Mouse (Mus musculus) C2C12 (cell line): ENCODE data around the gene Olfr884. TPM values are rescaled to one million over a fixed set of nuclear protein-coding genes. Genes with fewer than 3 reads are reported as not detected.

ENCODE experiments used
- H3K27me3 ChIP-seq: one replicate; pipeline ENCODE4 v1.6.1; 2011; ENCODE audit not compliant: control insufficient read depth, insufficient read depth, insufficient read length
- H3K36me3 ChIP-seq: one replicate; pipeline ENCODE4 v1.6.1; 2011; ENCODE audit not compliant: control insufficient read depth, insufficient read depth
- H3K4me3 ChIP-seq: one replicate; pipeline ENCODE4 v1.5.1; 2011; ENCODE audit warnings: mild to moderate bottlenecking, control low read depth; ENCODE audit not compliant: poor library complexity, insufficient read depth, severe bottlenecking
- H3K79me2 ChIP-seq: one replicate; pipeline ENCODE4 v1.6.1; 2011; ENCODE audit not compliant: control insufficient read depth, insufficient read depth
- H3K79me3 ChIP-seq: one replicate; pipeline ENCODE4 v1.6.1; 2011; ENCODE audit warnings: low read depth, control low read depth
- H3ac ChIP-seq: one replicate; pipeline ENCODE3; 2011; ENCODE audit warnings: low read depth; ENCODE audit not compliant: control insufficient read depth, insufficient read length
- CEBPB ChIP-seq: IDR thresholded peaks from one replicate; pipeline ENCODE4 v1.6.1; 2011; ENCODE audit warnings: low read depth, mild to moderate bottlenecking, control low read depth, moderate library complexity
- CTCF ChIP-seq: IDR thresholded peaks from one replicate; pipeline ENCODE4 v1.5.1; 2011; ENCODE audit not compliant: control insufficient read depth, insufficient read depth, insufficient read length
- FOSL1 ChIP-seq: IDR thresholded peaks from one replicate; pipeline ENCODE4 v1.8.0; 2011; ENCODE audit warnings: mild to moderate bottlenecking, low read length; ENCODE audit not compliant: poor library complexity, insufficient read depth, severe bottlenecking
- MAX ChIP-seq: IDR thresholded peaks from one replicate; pipeline ENCODE4 v1.6.1; 2011; ENCODE audit warnings: mild to moderate bottlenecking, control low read depth
- MYOD1 ChIP-seq: IDR thresholded peaks from one replicate; pipeline ENCODE4 v1.6.1; 2011; ENCODE audit warnings: low read depth; ENCODE audit not compliant: control insufficient read depth, insufficient read length
- MYOG ChIP-seq: IDR thresholded peaks from one replicate; pipeline ENCODE4 v1.6.1; 2011; ENCODE audit not compliant: control insufficient read depth, insufficient read length; ENCODE audit errors: extremely low read depth
- USF1 ChIP-seq: IDR thresholded peaks from one replicate; pipeline ENCODE4 v1.6.1; 2011; ENCODE audit warnings: low read depth, mild to moderate bottlenecking, control low read depth, moderate library complexity
- long read RNA-seq, 2 experiments: library from polyadenylated mRNA; unstranded; transcript quantifications; one replicate each; pipeline ENCODE4 v2.0.0; 2019 to 2020
- polyA plus RNA-seq: library from polyadenylated mRNA; unstranded; fragments of >200 nt; fragmentation: generic; extraction: Trizol; gene quantifications from one replicate; pipeline ENCODE4 v1.2.1, GENCODE M21; 2012; ENCODE audit warnings: missing spikeins

Gene Olfr884
- polyA plus RNA-seq: not detected
- long read RNA-seq, experiment 1: 0 reads
- long read RNA-seq, experiment 2: 0 reads

DNA sequence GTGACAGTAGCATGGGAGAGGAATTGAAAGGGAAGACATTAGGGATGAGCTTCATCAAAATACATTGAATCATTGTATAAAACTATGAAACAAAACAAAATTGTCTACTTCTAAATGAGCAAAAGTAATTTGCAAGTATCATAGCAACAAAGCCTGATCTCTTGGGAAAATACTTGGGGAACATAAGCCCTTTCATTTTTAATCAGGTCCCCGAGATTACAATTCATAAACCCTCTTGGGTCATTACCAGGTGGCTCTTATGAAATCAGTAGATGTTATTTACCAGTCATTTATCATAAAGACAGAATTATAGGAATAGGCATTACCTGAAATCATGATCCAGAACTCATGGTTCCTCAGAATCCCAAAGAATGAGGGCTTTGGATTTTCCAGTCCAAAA is at the start of gene Olfr884:
Gene Olfr884 (plus strand): TSS at position 301 of the 400 bp plus-strand sequence.
- H3ac ChIP-seq: no peak within 1 kb of the TSS
- H3K4me3 ChIP-seq: no peak within 1 kb of the TSS
- TF ChIP-seq CEBPB: no peak
- no peak for TF ChIP-seq USF1
- no peak for TF ChIP-seq CTCF
- TF ChIP-seq FOSL1: no peak
- TF ChIP-seq MYOD1: no peak
- TF ChIP-seq MYOG: no peak
- no peak for TF ChIP-seq MAX
- no peaks in the 10 kb centered on the region for H3K79me3 ChIP-seq
- no peaks in the 10 kb centered on the region for H3K79me2 ChIP-seq
- no peaks in the 10 kb centered on the region for H3K36me3 ChIP-seq
- H3K27me3 ChIP-seq: no peaks in the 10 kb centered on the region

DNA sequence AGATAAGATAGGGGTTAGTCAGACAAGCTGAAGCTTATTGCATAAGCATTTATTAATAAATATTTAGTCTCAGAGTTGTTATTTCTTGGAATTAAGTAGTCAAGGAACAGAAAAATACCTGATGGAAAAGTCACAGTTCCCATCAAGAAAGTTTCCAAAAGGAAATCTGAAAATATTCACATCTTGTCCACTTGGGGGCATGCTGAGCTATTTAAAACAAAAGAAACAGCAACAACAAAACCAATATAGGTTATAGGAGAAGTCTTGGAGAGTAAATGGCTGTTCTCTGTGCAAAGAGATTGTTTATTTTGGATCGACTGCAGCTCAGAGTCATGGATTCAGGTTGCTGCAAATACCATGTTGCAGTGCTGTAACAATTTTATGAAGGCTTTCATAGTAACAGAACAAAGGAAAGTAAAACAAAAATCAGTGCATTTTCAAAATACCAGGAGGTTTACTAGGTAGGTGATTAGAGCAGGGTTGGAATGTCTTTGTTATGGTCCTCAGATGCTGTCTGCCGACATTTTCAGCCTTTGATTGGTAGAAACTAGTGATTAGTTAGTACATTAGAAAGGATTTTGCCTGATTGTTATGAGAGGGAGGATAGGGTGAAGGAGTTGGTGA is 47.7 kb upstream of the Olfr884 start:
- no peak overlapping the region for H3K4me3 ChIP-seq
- H3K36me3 ChIP-seq: no peaks in the 10 kb centered on the region
- no peaks in the 10 kb centered on the region for H3K27me3 ChIP-seq
- no peak overlapping the region for H3ac ChIP-seq
- H3K79me3 ChIP-seq: no peaks in the 10 kb centered on the region
- no peaks in the 10 kb centered on the region for H3K79me2 ChIP-seq
- no peak for TF ChIP-seq USF1
- TF ChIP-seq CTCF: no peak
- no peak for TF ChIP-seq MYOD1
- no peak for TF ChIP-seq MAX
- TF ChIP-seq CEBPB: no peak
- no peak for TF ChIP-seq FOSL1
- no peak for TF ChIP-seq MYOG

DNA sequence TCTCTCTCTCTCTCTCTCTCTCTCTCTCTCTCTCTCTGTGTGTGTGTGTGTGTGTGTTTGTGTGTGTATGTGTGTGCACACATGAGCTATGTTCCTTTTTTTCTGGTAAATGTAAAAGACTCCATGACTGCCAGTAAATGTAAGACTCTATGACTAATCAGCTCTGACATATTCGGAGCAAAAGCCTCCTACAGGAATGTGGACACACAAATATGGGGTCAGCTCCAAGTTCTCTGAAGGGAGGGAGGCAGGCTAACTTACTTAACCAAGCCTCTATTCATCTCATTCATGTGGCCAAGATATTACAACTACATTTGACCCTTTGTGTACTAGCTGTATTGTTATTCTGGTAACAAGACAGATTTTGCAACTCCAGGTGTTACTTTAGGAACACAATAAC is 46.3 kb upstream of the Olfr884 start:
- Histone ChIP-seq H3K4me3 (no peak overlapping the region), H3K79me3 (no peaks in the 10 kb centered on the region), H3K36me3 (no peaks in the 10 kb centered on the region), H3K27me3 (no peaks in the 10 kb centered on the region), H3ac (no peak overlapping the region), H3K79me2 (no peaks in the 10 kb centered on the region)
- TF ChIP-seq CTCF (no peak), USF1 (no peak), MYOD1 (no peak)

DNA sequence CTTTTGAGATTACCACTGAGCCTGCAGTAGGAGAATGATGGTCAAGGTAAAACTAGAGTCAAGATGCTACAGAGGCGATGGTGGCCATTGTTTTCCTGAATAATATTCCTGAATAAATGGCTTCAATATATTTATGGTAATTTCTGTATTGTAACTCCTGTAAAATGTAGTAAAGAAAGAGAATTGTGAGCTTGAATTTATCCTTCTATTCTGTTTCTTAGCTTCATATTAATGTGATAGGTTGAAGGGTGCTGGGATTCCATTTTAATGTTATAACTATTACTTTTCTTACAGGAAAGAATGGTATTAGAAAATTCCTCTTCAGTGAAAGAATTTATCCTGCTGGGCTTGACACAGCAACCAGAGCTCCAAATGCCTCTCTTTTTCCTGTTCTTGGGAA is 20.8 kb upstream of the Olfr884 start, which contains the start of gene Olfr883:
Gene Olfr883 (plus strand): TSS at position 301 of the 400 bp plus-strand sequence.
- no peak within 1 kb of the TSS for H3ac ChIP-seq
- no peaks in the 10 kb centered on the region for H3K79me2 ChIP-seq
- no peak within 1 kb of the TSS for H3K4me3 ChIP-seq
- H3K27me3 ChIP-seq: no peaks in the 10 kb centered on the region
- H3K36me3 ChIP-seq: no peaks in the 10 kb centered on the region
- H3K79me3 ChIP-seq: no peaks in the 10 kb centered on the region
- TF ChIP-seq CEBPB (no peak), MYOD1 (no peak), CTCF (no peak), MAX (no peak), MYOG (no peak), USF1 (no peak), FOSL1 (no peak)

DNA sequence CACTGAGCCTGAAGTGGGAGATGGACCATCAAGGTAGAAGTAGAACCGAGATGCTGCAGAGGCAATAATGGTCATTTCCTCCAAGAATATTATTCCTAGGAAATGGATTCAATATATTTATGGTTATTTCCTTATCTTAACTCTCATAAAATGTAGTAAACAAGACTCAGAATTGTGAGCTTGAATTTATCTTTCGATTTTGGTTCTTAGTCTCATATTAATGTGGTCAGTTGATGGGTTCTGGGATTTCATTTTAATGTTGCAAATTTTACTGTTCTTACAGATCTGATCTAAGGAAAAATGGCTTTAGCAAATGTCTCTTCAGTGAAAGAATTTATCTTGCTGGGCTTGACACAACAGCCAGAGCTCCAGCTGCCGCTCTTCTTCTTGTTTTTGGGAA is 14.7 kb downstream of the Olfr884 start, which contains the start of gene Olfr885:
Gene Olfr885 (plus strand): TSS at position 301 of the 400 bp plus-strand sequence.
- no peaks in the 10 kb centered on the region for H3K79me3 ChIP-seq
- H3K79me2 ChIP-seq: no peaks in the 10 kb centered on the region
- no peak within 1 kb of the TSS for H3ac ChIP-seq
- H3K36me3 ChIP-seq: no peaks in the 10 kb centered on the region
- H3K4me3 ChIP-seq: no peak within 1 kb of the TSS
- TF ChIP-seq MYOD1 (no peak), USF1 (no peak), MYOG (no peak), CTCF (no peak), FOSL1 (no peak), CEBPB (no peak), MAX (no peak)
- H3K27me3 ChIP-seq: no peaks in the 10 kb centered on the region

DNA sequence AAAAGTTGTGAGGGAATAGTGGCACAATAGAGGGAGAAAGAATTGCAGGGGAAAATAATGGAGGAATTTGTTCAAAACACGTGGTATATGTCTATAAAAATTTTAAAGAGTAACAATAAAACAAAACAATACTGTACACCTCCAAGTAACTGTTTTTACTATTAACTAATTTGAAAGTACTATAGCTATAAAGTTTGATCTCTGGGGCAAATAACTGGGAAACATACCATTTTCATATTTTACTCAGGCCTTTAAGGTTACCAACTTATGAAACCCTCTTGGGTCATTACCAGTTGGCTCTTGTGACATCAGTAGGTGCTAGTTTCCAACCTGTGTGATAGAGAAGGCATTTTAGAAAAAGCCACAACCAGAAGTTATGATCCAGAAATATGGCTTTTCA is 37.4 kb downstream of the Olfr884 start, which contains the start of gene Olfr887:
Gene Olfr887 (plus strand): TSS at position 301 of the 400 bp plus-strand sequence.
- H3K36me3 ChIP-seq: no peaks in the 10 kb centered on the region

More for the DNA sequence above, 37.4 kb downstream of the Olfr884 start, which contains the start of gene Olfr887:
- Histone ChIP-seq H3K79me2 (no peaks in the 10 kb centered on the region), H3K27me3 (no peaks in the 10 kb centered on the region), H3K4me3 (no peak within 1 kb of the TSS), H3K79me3 (no peaks in the 10 kb centered on the region), H3ac (no peak within 1 kb of the TSS)
- TF ChIP-seq MYOG: no peak
- TF ChIP-seq FOSL1: no peak
- no peak for TF ChIP-seq CEBPB
- TF ChIP-seq MAX: no peak
- no peak for TF ChIP-seq USF1
- TF ChIP-seq MYOD1: no peak
- no peak for TF ChIP-seq CTCF

Other genes starting within 250 kb of the Olfr884 start
- not detected for gene Olfr876, start 243.5 kb upstream of the Olfr884 start, polyA plus RNA-seq
- not detected for gene Olfr877, start 192.3 kb upstream of the Olfr884 start, polyA plus RNA-seq
- gene Olfr145, start 149.8 kb upstream of the Olfr884 start, polyA plus RNA-seq: not detected
- gene Olfr878, start 128.7 kb upstream of the Olfr884 start, polyA plus RNA-seq: not detected
- not detected for gene Olfr881, start 54.7 kb upstream of the Olfr884 start, polyA plus RNA-seq
- gene Olfr883, start 20.7 kb upstream of the Olfr884 start, polyA plus RNA-seq: not detected
- not detected for gene Olfr885, start 14.8 kb downstream of the Olfr884 start, polyA plus RNA-seq
- not detected for gene Olfr887, start 37.5 kb downstream of the Olfr884 start, polyA plus RNA-seq
- not detected for gene Olfr888, start 61.6 kb downstream of the Olfr884 start, polyA plus RNA-seq
- 0.04 TPM for gene Olfr889, start 68.6 kb downstream of the Olfr884 start, polyA plus RNA-seq
- gene Olfr890, start 96.0 kb downstream of the Olfr884 start, polyA plus RNA-seq: not detected
- not detected for gene Olfr891, start 134.3 kb downstream of the Olfr884 start, polyA plus RNA-seq
- not detected for gene Olfr893, start 161.8 kb downstream of the Olfr884 start, polyA plus RNA-seq
- gene Olfr894, start 171.5 kb downstream of the Olfr884 start, polyA plus RNA-seq: not detected
- not detected for gene Olfr143, start 206.2 kb downstream of the Olfr884 start, polyA plus RNA-seq
- not detected for gene Olfr895, start 221.3 kb downstream of the Olfr884 start, polyA plus RNA-seq
- not detected for gene Olfr896-ps1, start 244.6 kb downstream of the Olfr884 start, polyA plus RNA-seq